Comparison of ENCODE assay signal across 8 mouse cellular contexts in genomic region chr2:30807648-30808295, GRCm38 (mm10). TPM values are rescaled to one million over a fixed set of nuclear protein-coding genes. Genes with fewer than 3 reads are reported as not detected.
DNase-seq lines count a peak whose midpoint lies in the region; ATAC-seq lines count a peak whose summit lies in the region.

Gene Ntmt1, plus strand, starts transcription at chr2:30807826.

- DNase-seq in WW6 (ENCODE audit: low read depth, low spot score): peak; percentile 99
- DNase-seq in cerebellum, postnatal 4 days (ENCODE audit: low spot score in 2 of 2): peak; percentile 92 to 96
- DNase-seq in gastrocnemius, adult 18-20 months (ENCODE audit: low spot score): peak; percentile 100
- DNase-seq in left cerebral cortex, adult 18-20 months (ENCODE audit: low spot score in 2 of 2): peak; percentile 97 to 99
- peak; percentile 99 for DNase-seq in right cerebral cortex, adult 18-20 months
- peak; percentile 98 for DNase-seq in urinary bladder, postnatal 10 days (ENCODE audit: low spot score)

- peak within 1 kb of the TSS; percentile 80 for H3K27ac ChIP-seq in hindbrain, embryonic 16.5 days (ENCODE audit: low read depth, low read length)
- H3K27ac ChIP-seq in macrophage: peak within 1 kb of the TSS; percentile 36

- 0% methylated on average over 44 of the region's 44 CpGs for WGBS in hindbrain, embryonic 16.5 days
- WGBS in macrophage (ENCODE audit: missing documents): 2% methylated on average over 44 of the region's 44 CpGs

- peak; percentile 98 for ATAC-seq in hindbrain, embryonic 16.5 days

- peak within 1 kb of the TSS; percentile 84 for H3K4me3 ChIP-seq in hindbrain, embryonic 16.5 days (ENCODE audit: low read length)
- peak within 1 kb of the TSS; percentile 68 for H3K4me3 ChIP-seq in macrophage (ENCODE audit: inconsistent target)

- H3K79me2 ChIP-seq in macrophage (ENCODE audit: inconsistent target): peaks cover 48% of the 10 kb centered on the region

- no peaks in the 10 kb centered on the region for H3K9me3 ChIP-seq in hindbrain, embryonic 16.5 days (ENCODE audit: control insufficient read depth, low read length)

- no peaks in the 10 kb centered on the region for H3K36me3 ChIP-seq in hindbrain, embryonic 16.5 days (ENCODE audit: control insufficient read depth, insufficient read depth, low read length)
- no peaks in the 10 kb centered on the region for H3K36me3 ChIP-seq in macrophage (ENCODE audit: inconsistent target)

- H3K27me3 ChIP-seq in hindbrain, embryonic 16.5 days (replicated peaks; ENCODE audit: control insufficient read depth, insufficient read depth, low read length): no peaks in the 10 kb centered on the region

- H3K9ac ChIP-seq in hindbrain, embryonic 16.5 days (ENCODE audit: low read depth, low read length): peak within 1 kb of the TSS; percentile 86

- peaks cover 22% of the 10 kb centered on the region for H3K4me1 ChIP-seq in hindbrain, embryonic 16.5 days (ENCODE audit: control insufficient read depth, insufficient read depth, low read depth, low read length)

- peak within 1 kb of the TSS; percentile 95 for H3K4me2 ChIP-seq in hindbrain, embryonic 16.5 days (ENCODE audit: low read length)

RNA-seq across cellular contexts. Expression of gene Ntmt1, which starts in this region (rescaled TPM):
- 10 to 100 TPM; 10.6 to 11.3 TPM for total RNA-seq in gastrocnemius, adult 18-20 months (2021)
- 99.3 and 108 TPM in 2 replicates for polyA plus RNA-seq in hindbrain, embryonic 16.5 days (2015; fragmentation: Nextera tagmentation; extraction: Ambion mirVana)
- 10 to 100 TPM; 32.9 to 34.1 TPM for total RNA-seq in left cerebral cortex, adult 18-20 months (2021)
- total RNA-seq in macrophage (2018; cell fraction: chromatin; rRNA removed): 10 to 100 TPM in 22 of 26 experiments, 1 to 10 TPM in 4; 6.2 to 26.4 (median 14.0) TPM
- 10 to 100 TPM in 10 of 26 experiments, 1 to 10 TPM in 16; 6.2 to 13.3 (median 9.8) TPM for total RNA-seq in macrophage (2018; cell fraction: cytosol; rRNA removed)
- total RNA-seq in macrophage (2018; cell fraction: nucleus; rRNA removed): 10 to 100 TPM in 14 of 26 experiments, 1 to 10 TPM in 12; 4.6 to 20.5 (median 10.0) TPM
- polyA plus RNA-seq in macrophage (2018): 3.4 to 13.7 TPM (median 9.8 TPM) in 3 replicates

Comparison
In these comparisons a context has a peak if more than half of its experiments do, and no peak if none do; other contexts are left out.
1. Peak in every context shown above with its lines: DNase-seq, ATAC-seq, H3K4me3 ChIP-seq and H3K27ac ChIP-seq.